Mouse (Mus musculus) stomach, embryonic 14.5 days (tissue): ENCODE measurements around the gene Siah3. TPM values are rescaled to one million over a fixed set of nuclear protein-coding genes. Genes with fewer than 3 reads are reported as not detected.

Source experiments
- ATAC-seq: fragments of 200-750 bp; cut with Nextera tagmentation; 2 replicates; pipeline ENCODE4 v1.8.0; 2017; ENCODE audit warnings: low read depth, moderate TSS enrichment; ENCODE audit not compliant: insufficient number of reproducible peaks, insufficient read depth, low FRiP score
- H3K27ac ChIP-seq: fragments of 300-500 bp; sonication (generic); 2 replicates; pipeline ENCODE4 v1.5.1; 2014; ENCODE audit warnings: mild to moderate bottlenecking, low read length, moderate library complexity, mixed read lengths
- H3K27me3 ChIP-seq: fragments of 300-500 bp; sonication (generic); 2 replicates; pipeline ENCODE4 v1.6.1; 2014; ENCODE audit warnings: low read length, control low read depth, mixed read lengths; ENCODE audit not compliant: control insufficient read depth, insufficient read depth
- H3K36me3 ChIP-seq: fragments of 300-500 bp; sonication (generic); 2 replicates; pipeline ENCODE4 v1.6.1; 2014; ENCODE audit warnings: mild to moderate bottlenecking, control low read depth, low read length, moderate library complexity, mixed read lengths; ENCODE audit not compliant: control insufficient read depth, insufficient read depth
- H3K4me1 ChIP-seq: fragments of 300-500 bp; sonication (generic); 2 replicates; pipeline ENCODE4 v1.6.1; 2014; ENCODE audit warnings: low read length, control low read depth, mixed read lengths; ENCODE audit not compliant: control insufficient read depth, insufficient read depth
- H3K4me2 ChIP-seq: fragments of 300-500 bp; sonication (generic); replicated peaks from 2 replicates; pipeline ENCODE4 v1.6.1; 2014; ENCODE audit warnings: low read depth, low read length, control low read depth
- H3K4me3 ChIP-seq: fragments of 300-500 bp; sonication (generic); 2 replicates; pipeline ENCODE4 v1.5.1; 2014; ENCODE audit warnings: low read depth, low read length, control low read depth
- H3K9ac ChIP-seq: fragments of 300-500 bp; sonication (generic); replicated peaks from 2 replicates; pipeline ENCODE4 v1.6.1; 2014; ENCODE audit warnings: low read depth, mild to moderate bottlenecking, control low read depth, low read length, moderate library complexity, mixed read lengths
- H3K9me3 ChIP-seq: fragments of 300-500 bp; sonication (generic); 2 replicates; pipeline ENCODE4 v1.6.1; 2016; ENCODE audit warnings: low read depth, low read length, control low read depth; ENCODE audit not compliant: control insufficient read depth
- WGBS: fragments of 180-500 bp; shearing (Covaris S2); extraction: QIAGEN DNeasy Blood & Tissue Kit; methylation state at CpG from one replicate; pipeline ENCODE4 v1.1.7; 2014; 5-methylcytosine and 5-hydroxymethylcytosine counted together
- polyA plus RNA-seq: library from polyadenylated mRNA; unstranded; fragments of >200 nt; fragmentation: Nextera tagmentation; extraction: Ambion mirVana; gene quantifications from 2 replicates; pipeline ENCODE4 v1.2.1, GENCODE M21; 2014

The Siah3 gene
- polyA plus RNA-seq, 1 experiment from 2014 or later, result 0.51 TPM

- Histone ChIP-seq H3K9me3 (no peaks in the 10 kb centered on the region), H3K27ac (no peak overlapping the region), H3K4me3 (no peak overlapping the region), H3K4me2 (no peak overlapping the region), H3K9ac (no peak overlapping the region), H3K36me3 (no peaks in the 10 kb centered on the region), H3K4me1 (no peaks in the 10 kb centered on the region), H3K27me3 (no peaks in the 10 kb centered on the region)
- ATAC-seq, result no peak
- WGBS, result 82% methylated on average over 15 of the region's 15 CpGs
Observed at GRCm38 (mm10) chr14:75518196-75518887, 62.6 kb downstream of the Siah3 start.

- no peak overlapping the region for H3K4me3 ChIP-seq
- no peak for ATAC-seq
- WGBS, result 87% methylated on average over 6 of the region's 6 CpGs
- H3K9ac ChIP-seq, result no peak overlapping the region
- H3K36me3 ChIP-seq, result no peaks in the 10 kb centered on the region
- H3K4me1 ChIP-seq, result no peaks in the 10 kb centered on the region
- H3K27me3 ChIP-seq, result no peaks in the 10 kb centered on the region
- no peak overlapping the region for H3K4me2 ChIP-seq
- H3K9me3 ChIP-seq, result no peaks in the 10 kb centered on the region
- H3K27ac ChIP-seq, result no peak overlapping the region
Observed at GRCm38 (mm10) chr14:75518899-75519298, 63.1 kb downstream of the Siah3 start.

DNA sequence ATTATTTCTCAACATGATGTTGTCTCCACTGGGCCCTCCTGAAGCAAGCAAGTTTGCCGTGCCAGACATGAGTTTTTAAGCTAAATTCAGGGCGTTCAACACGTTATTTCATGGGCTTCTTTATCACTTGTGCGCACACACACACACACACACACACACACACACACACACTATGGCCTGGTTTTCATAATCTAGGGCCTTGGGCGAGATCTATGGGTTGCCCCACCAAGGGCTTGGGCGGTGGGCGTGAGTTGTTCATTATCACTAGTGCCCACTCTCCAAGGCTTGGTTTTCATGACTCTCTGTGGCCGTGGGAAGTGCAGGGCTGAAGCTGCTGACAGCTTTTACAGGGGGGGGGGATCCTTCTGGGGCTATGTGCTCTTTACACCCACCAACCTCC lies 63.9 kb downstream of the Siah3 start:
- no peak for ATAC-seq
- Histone ChIP-seq H3K4me1 (no peaks in the 10 kb centered on the region), H3K27ac (no peak overlapping the region), H3K4me3 (no peak overlapping the region), H3K9ac (no peak overlapping the region), H3K36me3 (no peaks in the 10 kb centered on the region), H3K9me3 (no peaks in the 10 kb centered on the region), H3K27me3 (no peaks in the 10 kb centered on the region), H3K4me2 (no peak overlapping the region)
- 85% methylated on average over 8 of the region's 8 CpGs for whole genome bisulfite sequencing

- Histone ChIP-seq H3K9me3 (no peaks in the 10 kb centered on the region), H3K4me3 (no peak overlapping the region), H3K27ac (no peak overlapping the region), H3K9ac (no peak overlapping the region), H3K4me1 (peaks cover 13% of the 10 kb centered on the region; the same call in 1 of the 2 replicates), H3K36me3 (no peaks in the 10 kb centered on the region), H3K4me2 (no peak overlapping the region), H3K27me3 (no peaks in the 10 kb centered on the region)
- 82% methylated on average over 2 of the region's 2 CpGs for WGBS
- ATAC-seq, result no peak
Observed at GRCm38 (mm10) chr14:75524648-75525047, 68.9 kb downstream of the Siah3 start.

GRCm38 (mm10) chr14:75525376-75526145 lies 69.8 kb downstream of the Siah3 start:
- Histone ChIP-seq H3K27me3 (no peaks in the 10 kb centered on the region), H3K4me3 (no peak overlapping the region), H3K27ac (no peak overlapping the region), H3K9me3 (no peaks in the 10 kb centered on the region), H3K9ac (no peak overlapping the region), H3K4me2 (no peak overlapping the region), H3K36me3 (no peaks in the 10 kb centered on the region), H3K4me1 (peaks cover 13% of the 10 kb centered on the region; the same call in 1 of the 2 replicates)
- no peak for ATAC-seq
- 90% methylated on average over 29 of the region's 29 CpGs for WGBS

- Histone ChIP-seq H3K4me2 (no peak overlapping the region), H3K27me3 (no peaks in the 10 kb centered on the region), H3K27ac (no peak overlapping the region), H3K4me3 (no peak overlapping the region), H3K9me3 (no peaks in the 10 kb centered on the region), H3K9ac (no peak overlapping the region), H3K4me1 (peaks cover 13% of the 10 kb centered on the region; the same call in 1 of the 2 replicates), H3K36me3 (no peaks in the 10 kb centered on the region)
- no peak; the same call in 1 of the 2 replicates for ATAC-seq
- 57% methylated on average over 10 of the region's 10 CpGs for WGBS
Observed at GRCm38 (mm10) chr14:75527464-75528190, 71.8 kb downstream of the Siah3 start.

DNA sequence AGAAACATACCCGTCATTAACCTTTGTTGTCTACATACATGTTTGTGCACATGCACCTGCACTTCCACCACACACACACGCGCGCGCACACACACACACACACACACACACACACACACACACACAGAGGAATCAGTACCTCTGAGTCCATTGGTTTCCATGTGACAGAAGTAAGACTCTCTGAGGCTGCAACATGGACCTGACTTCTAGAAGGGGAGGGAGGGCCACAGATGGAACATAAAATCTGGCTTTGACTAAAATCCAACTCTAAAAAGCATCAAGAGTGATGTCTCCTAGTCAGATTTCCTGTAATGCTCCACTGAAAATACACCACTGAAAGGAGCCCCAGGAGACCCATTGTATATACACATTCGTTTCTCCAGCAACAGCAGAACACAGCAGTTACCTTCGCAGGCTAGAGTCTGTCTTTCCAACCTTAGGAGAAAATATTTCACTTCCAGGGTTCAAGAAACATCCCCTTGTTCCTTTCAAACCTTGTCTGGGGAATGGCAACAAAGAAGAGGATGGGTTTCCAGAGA lies 75.1 kb downstream of the Siah3 start:
- ATAC-seq, result no peak
- no peak overlapping the region for H3K27ac ChIP-seq
- H3K4me2 ChIP-seq, result no peak overlapping the region
- no peaks in the 10 kb centered on the region for H3K9me3 ChIP-seq
- peaks cover 13% of the 10 kb centered on the region; the same call in 1 of the 2 replicates for H3K4me1 ChIP-seq
- H3K4me3 ChIP-seq, result no peak overlapping the region
- no peaks in the 10 kb centered on the region for H3K27me3 ChIP-seq
- H3K36me3 ChIP-seq, result no peaks in the 10 kb centered on the region
- 77% methylated on average over 7 of the region's 7 CpGs for WGBS
- no peak overlapping the region for H3K9ac ChIP-seq

GRCm38 (mm10) chr14:75539205-75539604 lies 83.4 kb downstream of the Siah3 start:
- Histone ChIP-seq H3K27me3 (no peaks in the 10 kb centered on the region), H3K9ac (no peak overlapping the region), H3K4me3 (no peak overlapping the region), H3K36me3 (no peaks in the 10 kb centered on the region), H3K4me2 (no peak overlapping the region), H3K4me1 (peaks cover 4% of the 10 kb centered on the region; the same call in 1 of the 2 replicates), H3K27ac (no peak overlapping the region), H3K9me3 (no peaks in the 10 kb centered on the region)
- ATAC-seq, result no peak
- WGBS, result 24% methylated on average over 2 of the region's 2 CpGs
